Mouse (Mus musculus) limb, embryonic 14.5 days (tissue): Measurements from ENCODE around the gene Tspan18. TPM values are rescaled to one million over a fixed set of nuclear protein-coding genes. Genes with fewer than 3 reads are reported as not detected.

Experiments
- ATAC-seq: fragments of 200-750 bp; cut with Nextera tagmentation; 2 replicates; pipeline ENCODE4 v1.8.0; 2017; ENCODE audit warnings: low read depth, moderate number of reproducible peaks, moderate TSS enrichment; ENCODE audit not compliant: low FRiP score
- DNase-seq: peaks from one replicate; pipeline ENCODE4 v3.0.0-alpha.2; 2015; ENCODE audit warnings: low spot score
- H3K27ac ChIP-seq: fragments of 300-500 bp; sonication (generic); replicated peaks from 2 replicates; pipeline ENCODE4 v1.5.1; 2014; ENCODE audit warnings: low read depth, mild to moderate bottlenecking, low read length, moderate library complexity, mixed read lengths
- H3K27me3 ChIP-seq: fragments of 300-500 bp; sonication (generic); 2 replicates; pipeline ENCODE4 v1.6.1; 2014; ENCODE audit warnings: low read length, mixed read lengths; ENCODE audit not compliant: control insufficient read depth, insufficient read depth
- H3K36me3 ChIP-seq: fragments of 300-500 bp; sonication (generic); 2 replicates; pipeline ENCODE4 v1.6.1; 2014; ENCODE audit warnings: mild to moderate bottlenecking, low read length, moderate library complexity, mixed read lengths; ENCODE audit not compliant: control insufficient read depth, insufficient read depth
- H3K4me1 ChIP-seq: fragments of 300-500 bp; sonication (generic); 2 replicates; pipeline ENCODE4 v1.6.1; 2014; ENCODE audit warnings: antibody characterized with exemption, low read length, mixed read lengths; ENCODE audit not compliant: control insufficient read depth, insufficient read depth
- H3K4me2 ChIP-seq: fragments of 300-500 bp; sonication (generic); replicated peaks from 2 replicates; pipeline ENCODE4 v1.6.1; 2014; ENCODE audit warnings: low read depth, mild to moderate bottlenecking, low read length, moderate library complexity; ENCODE audit not compliant: severe bottlenecking
- H3K4me3 ChIP-seq: fragments of 300-500 bp; sonication (generic); replicated peaks from 2 replicates; pipeline ENCODE4 v1.5.1; 2014; ENCODE audit warnings: low read length
- H3K9ac ChIP-seq: fragments of 300-500 bp; sonication (generic); 2 replicates; pipeline ENCODE4 v1.6.1; 2014; ENCODE audit warnings: mild to moderate bottlenecking, low read depth, low read length, moderate library complexity; ENCODE audit not compliant: severe bottlenecking
- H3K9me3 ChIP-seq: fragments of 300-500 bp; sonication (generic); 2 replicates; pipeline ENCODE4 v1.6.1; 2016; ENCODE audit warnings: low read length; ENCODE audit not compliant: control insufficient read depth
- POLR2A ChIP-seq: fragments of 200-500 bp; IDR thresholded peaks from 2 replicates; pipeline ENCODE4 v1.8.0; 2012; ENCODE audit warnings: inconsistent platforms, mild to moderate bottlenecking, moderate library complexity, borderline replicate concordance; ENCODE audit not compliant: insufficient read depth, insufficient read length; ENCODE audit errors: extremely low read depth
- WGBS: fragments of 180-500 bp; shearing (Covaris S2); extraction: QIAGEN DNeasy Blood & Tissue Kit; methylation state at CpG from one replicate; pipeline ENCODE4 v1.1.7; 2014; 5-methylcytosine and 5-hydroxymethylcytosine counted together
- polyA plus RNA-seq, 2 experiments: library from polyadenylated mRNA; depleted of rRNA in 1 of 2; stranded (reverse) in 1 of 2; unstranded in 1 of 2; fragments of >200 nt; fragmentation: Nextera tagmentation in 1 of 2; extraction: Ambion mirVana in 1 of 2; gene quantifications; 2 replicates each; pipeline versions ENCODE4 v1.2.1 to v1.2.3; 2012 to 2014

Gene Tspan18
- polyA plus RNA-seq, 2 experiments = 24.5 to 34.5 TPM

DNA sequence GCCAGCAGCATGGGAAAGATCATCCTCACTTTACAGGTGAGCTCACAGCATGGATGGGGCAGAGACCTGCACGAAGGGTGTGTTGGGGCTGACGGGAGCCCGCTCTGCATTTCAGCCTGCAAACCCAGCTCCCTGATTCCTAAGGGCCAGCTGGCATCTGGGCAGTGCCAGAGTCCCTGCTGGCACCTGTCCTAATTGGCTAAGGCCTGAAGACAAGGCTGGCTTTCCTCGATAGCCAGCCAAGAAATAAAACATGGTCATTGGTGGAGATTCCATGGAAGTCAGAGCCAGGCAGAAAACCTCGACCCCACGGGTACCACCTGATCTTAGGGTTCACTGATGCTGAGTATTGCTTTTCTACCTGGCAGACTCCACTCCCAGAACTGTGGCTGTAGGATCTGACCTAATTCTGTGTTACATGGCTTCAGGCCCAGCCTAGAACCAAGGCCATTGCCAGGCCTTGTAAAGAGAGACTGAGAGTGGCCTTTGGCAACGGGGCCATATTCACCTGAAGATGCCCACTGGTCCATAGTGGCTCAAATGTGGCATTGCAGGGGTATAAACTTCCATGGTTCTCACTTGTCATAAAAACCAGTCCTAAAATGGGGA lies 181.3 kb downstream of the Tspan18 start:
- ATAC-seq (no peak), DNase-seq (no peak)
- no peak for TF ChIP-seq POLR2A
- Histone ChIP-seq H3K27ac (no peak overlapping the region), H3K4me1 (no peaks in the 10 kb centered on the region), H3K9me3 (no peaks in the 10 kb centered on the region), H3K27me3 (no peaks in the 10 kb centered on the region), H3K9ac (no peak overlapping the region), H3K4me2 (no peak overlapping the region), H3K36me3 (no peaks in the 10 kb centered on the region), H3K4me3 (no peak overlapping the region)
- 79% methylated on average over 7 of the region's 7 CpGs for WGBS

DNA sequence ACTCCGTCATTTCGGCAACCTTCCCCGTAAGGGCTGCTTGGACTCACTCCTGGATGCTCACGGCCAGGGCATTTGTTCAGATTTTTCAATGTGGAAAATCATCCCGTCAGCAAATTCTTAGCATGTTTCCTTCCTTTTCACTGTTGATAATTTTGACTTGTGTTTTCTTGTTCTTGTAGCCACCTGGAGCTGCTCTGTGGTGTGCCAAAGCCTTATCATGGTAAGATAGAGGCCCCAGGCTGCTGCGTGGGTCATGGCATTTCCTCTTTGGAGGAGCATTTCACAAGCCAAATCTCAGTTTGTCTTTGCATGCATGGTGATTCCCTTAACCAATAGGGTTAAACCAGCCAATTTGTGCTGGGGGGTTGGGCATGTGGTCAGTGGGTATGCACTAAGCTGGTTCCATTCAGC lies 182.1 kb downstream of the Tspan18 start:
- 76% methylated on average over 6 of the region's 6 CpGs for WGBS
- Histone ChIP-seq H3K4me3 (no peak overlapping the region), H3K27me3 (no peaks in the 10 kb centered on the region), H3K4me2 (no peak overlapping the region), H3K9me3 (no peaks in the 10 kb centered on the region), H3K27ac (no peak overlapping the region), H3K36me3 (no peaks in the 10 kb centered on the region), H3K4me1 (no peaks in the 10 kb centered on the region), H3K9ac (no peak overlapping the region)
- TF ChIP-seq POLR2A = no peak
- DNase-seq (no peak), ATAC-seq (no peak)

Other genes starting within 250 kb of the Tspan18 start
- gene Trp53i11, start 147.0 kb downstream of the Tspan18 start, polyA plus RNA-seq (2012; rRNA removed) = 30.5 and 36.9 TPM in 2 replicates
- 26.6 and 37.4 TPM in 2 replicates for gene Trp53i11, start 147.0 kb downstream of the Tspan18 start, polyA plus RNA-seq (2014; fragmentation: Nextera tagmentation; extraction: Ambion mirVana)
- 52.3 and 56.6 TPM in 2 replicates for gene Cd82, start 128.6 kb upstream of the Tspan18 start, polyA plus RNA-seq (2012; rRNA removed)
- gene Cd82, start 128.6 kb upstream of the Tspan18 start, polyA plus RNA-seq (2014; fragmentation: Nextera tagmentation; extraction: Ambion mirVana) = 26.7 and 32.9 TPM in 2 replicates
- gene Gm10803, start 226.1 kb upstream of the Tspan18 start, polyA plus RNA-seq (2012; rRNA removed) = 0.03 TPM in 1 of 2 replicates, not detected in the other
- not detected in 2 replicates for gene Gm10803, start 226.1 kb upstream of the Tspan18 start, polyA plus RNA-seq (2014; fragmentation: Nextera tagmentation; extraction: Ambion mirVana)